10 mouse cellular contexts compared by ENCODE assay signal in genomic region chr9:75437653-75438385, GRCm38 (mm10). TPM values are rescaled to one million over a fixed set of nuclear protein-coding genes. Genes with fewer than 3 reads are reported as not detected.
DNase-seq lines count a peak whose midpoint lies in the region; ATAC-seq and TF ChIP-seq lines count a peak whose summit lies in the region.
"Had no signal": no experiment of that assay in that cellular context is flagged by ENCODE, and none has a peak within 500 bp of the region (broad histone marks: within the 10 kb centered on the region; RNA-seq: fewer than 3 reads in every experiment).

No protein-coding gene starts in this region.

- TF ChIP-seq CTCF in liver, adult 2 months (IDR thresholded peaks at IDR 0.05; ENCODE audit: low read depth, low read length), result peak; percentile 15; the same call in 1 of the 2 replicates
- peak; percentile 54 for TF ChIP-seq CTCF in midbrain, postnatal 0 days (IDR thresholded peaks at IDR 0.05)

- peak; percentile 47 to 64 for DNase-seq in cerebellum, postnatal 10 days
- DNase-seq in cerebellum, adult 11 months, result no peak
- peak; percentile 64 for DNase-seq in liver, adult 2 months (ENCODE audit: extremely low read depth, low read depth, low spot score)
- no peak for DNase-seq in liver, embryonic 11.5 days (ENCODE audit: low spot score)
- DNase-seq in c-Kit-positive CD71-positive TER-119-positive erythroid progenitor cells, embryonic 14.5 days (ENCODE audit: low spot score), result peak; percentile 53
- DNase-seq in midbrain, postnatal 0 days (ENCODE audit: low spot score), result no peak
- DNase-seq in gastrocnemius, postnatal 4 days (ENCODE audit: low spot score in 2 of 2), result no peak

- no peak overlapping the region for H3K27ac ChIP-seq in liver, adult 2 months (replicated peaks; ENCODE audit: insufficient read depth, low read depth, low read length)
- H3K27ac ChIP-seq in liver, embryonic 11.5 days (ENCODE audit: low read depth, low read length), result no peak overlapping the region
- no peak overlapping the region for H3K27ac ChIP-seq in midbrain, postnatal 0 days (ENCODE audit: low read depth, low read length)
- H3K27ac ChIP-seq: hindbrain, embryonic 15.5 days; midbrain, embryonic 12.5 days had no signal

- no peak for TF ChIP-seq POLR2A in liver, adult 2 months (IDR thresholded peaks at IDR 0.05; ENCODE audit: extremely low read depth, insufficient read depth, low read length)

- no peak overlapping the region for H3K4me2 ChIP-seq in liver, embryonic 11.5 days
- H3K4me2 ChIP-seq in midbrain, postnatal 0 days (ENCODE audit: low read depth, low read length, poor library complexity, severe bottlenecking), result no peak overlapping the region
- H3K4me2 ChIP-seq: hindbrain, embryonic 15.5 days; midbrain, embryonic 12.5 days had no signal

- H3K4me1 ChIP-seq in liver, adult 2 months (ENCODE audit: control insufficient read depth, insufficient read depth, low read length), result peaks cover 6% of the 10 kb centered on the region
- peaks cover 6% of the 10 kb centered on the region for H3K4me1 ChIP-seq in liver, embryonic 11.5 days (replicated peaks; ENCODE audit: control insufficient read depth, insufficient read depth, low read length)
- peaks cover 5% of the 10 kb centered on the region; the same call in 1 of the 2 replicates for H3K4me1 ChIP-seq in midbrain, postnatal 0 days (ENCODE audit: insufficient read depth, low read length)

- no peaks in the 10 kb centered on the region for H3K9me3 ChIP-seq in liver, embryonic 11.5 days (ENCODE audit: control insufficient read depth, low read length)
- H3K9me3 ChIP-seq in midbrain, postnatal 0 days (ENCODE audit: low read length), result no peaks in the 10 kb centered on the region
- H3K9me3 ChIP-seq: hindbrain, embryonic 15.5 days; midbrain, embryonic 12.5 days had no signal

- no peaks in the 10 kb centered on the region for H3K36me3 ChIP-seq in liver, adult 2 months (ENCODE audit: control insufficient read depth, insufficient read depth, low read length)
- no peaks in the 10 kb centered on the region for H3K36me3 ChIP-seq in liver, embryonic 11.5 days (ENCODE audit: control insufficient read depth, insufficient read depth, low read length)
- H3K36me3 ChIP-seq in midbrain, postnatal 0 days (ENCODE audit: insufficient read depth, low read length), result no peaks in the 10 kb centered on the region
- H3K36me3 ChIP-seq: hindbrain, embryonic 15.5 days; midbrain, embryonic 12.5 days had no signal

- H3K9ac ChIP-seq in liver, adult 2 months (ENCODE audit: low read depth, low read length), result no peak overlapping the region
- H3K9ac ChIP-seq in liver, embryonic 11.5 days (ENCODE audit: low read depth, low read length), result no peak overlapping the region
- no peak overlapping the region for H3K9ac ChIP-seq in midbrain, postnatal 0 days (replicated peaks; ENCODE audit: low read length, poor library complexity, severe bottlenecking)
- H3K9ac ChIP-seq: hindbrain, embryonic 15.5 days; midbrain, embryonic 12.5 days had no signal

- H3K79me2 ChIP-seq in liver, adult 2 months (ENCODE audit: control insufficient read depth, insufficient read depth, low read length), result peaks cover 11% of the 10 kb centered on the region; the same call in 1 of the 2 replicates

- ATAC-seq in liver, embryonic 11.5 days (replicated peaks; ENCODE audit: low FRiP score), result no peak
- no peak for ATAC-seq in midbrain, postnatal 0 days (ENCODE audit: low FRiP score)
- ATAC-seq in megakaryocyte, adult 5-6 weeks (ENCODE audit: poor library complexity, severe bottlenecking), result no peak

- no peak overlapping the region for H3K4me3 ChIP-seq in liver, adult 2 months (ENCODE audit: insufficient read depth, low read depth, low read length)
- no peak overlapping the region for H3K4me3 ChIP-seq in liver, embryonic 11.5 days (ENCODE audit: low read depth, low read length)
- no peak overlapping the region for H3K4me3 ChIP-seq in midbrain, postnatal 0 days (ENCODE audit: low read depth, low read length)
- H3K4me3 ChIP-seq: hindbrain, embryonic 15.5 days; midbrain, embryonic 12.5 days had no signal

- no peaks in the 10 kb centered on the region for H3K27me3 ChIP-seq in liver, adult 2 months (ENCODE audit: control insufficient read depth, insufficient read depth, low read length)
- H3K27me3 ChIP-seq in liver, embryonic 11.5 days (replicated peaks; ENCODE audit: control insufficient read depth, insufficient read depth, low read length), result no peaks in the 10 kb centered on the region
- no peaks in the 10 kb centered on the region for H3K27me3 ChIP-seq in midbrain, postnatal 0 days (ENCODE audit: insufficient read depth, low read length)
- H3K27me3 ChIP-seq: hindbrain, embryonic 15.5 days; midbrain, embryonic 12.5 days had no signal

- 52% methylated on average over 6 of the region's 6 CpGs for WGBS in liver, adult 2 months
- WGBS in liver, embryonic 11.5 days, result 33% methylated on average over 6 of the region's 6 CpGs
- 35% methylated on average over 6 of the region's 6 CpGs for WGBS in midbrain, postnatal 0 days

RNA-seq across cellular contexts. Expression of gene Leo1, which starts 3.5 kb away (rescaled TPM):
- total RNA-seq in liver, adult 2 months (2014; rRNA removed), result 5.2 and 6.3 TPM in 2 replicates
- 2.1 and 3.1 TPM in 2 replicates for polyA plus RNA-seq in liver, adult 2 months (2012; rRNA removed)
- polyA plus RNA-seq in liver, embryonic 11.5 days (2014; fragmentation: Nextera tagmentation; extraction: Ambion mirVana), result 39.0 and 39.4 TPM in 2 replicates
- 27.7 and 27.8 TPM in 2 replicates for total RNA-seq in midbrain, postnatal 0 days (2014; rRNA removed)
- polyA plus RNA-seq in midbrain, postnatal 0 days (2015; fragmentation: Nextera tagmentation; extraction: Ambion mirVana), result 43.0 and 45.0 TPM in 2 replicates
- 12.5 and 16.3 TPM in 2 replicates for total RNA-seq in megakaryocyte, adult 5-6 weeks (2015)
- total RNA-seq in megakaryocyte, adult 5-6 weeks (2017), result 32.5 and 35.6 TPM in 2 replicates
- total RNA-seq in gastrocnemius, postnatal 4 days (2021), result 10 to 100 TPM; 27.4 to 31.6 TPM

RNA-seq across cellular contexts. Expression of gene Mapk6, which starts 28.0 kb away (rescaled TPM):
- total RNA-seq in liver, adult 2 months (2014; rRNA removed), result 21.1 and 21.2 TPM in 2 replicates
- 10.0 and 11.1 TPM in 2 replicates for polyA plus RNA-seq in liver, adult 2 months (2012; rRNA removed)
- 61.0 and 64.4 TPM in 2 replicates for polyA plus RNA-seq in liver, embryonic 11.5 days (2014; fragmentation: Nextera tagmentation; extraction: Ambion mirVana)
- total RNA-seq in midbrain, postnatal 0 days (2014; rRNA removed), result 164 and 181 TPM in 2 replicates
- polyA plus RNA-seq in midbrain, postnatal 0 days (2015; fragmentation: Nextera tagmentation; extraction: Ambion mirVana), result 103 and 109 TPM in 2 replicates
- 36.0 and 39.6 TPM in 2 replicates for total RNA-seq in megakaryocyte, adult 5-6 weeks (2015)
- 26.6 and 29.3 TPM in 2 replicates for total RNA-seq in megakaryocyte, adult 5-6 weeks (2017)
- 10 to 100 TPM; 49.1 to 51.6 TPM for total RNA-seq in gastrocnemius, postnatal 4 days (2021)

Comparison
In these comparisons a context has a peak if more than half of its experiments do, and no peak if none do; other contexts are left out.
1. DNase-seq: peak in cerebellum, postnatal 10 days (2 of 2), liver, adult 2 months (single experiment) and c-Kit-positive CD71-positive TER-119-positive erythroid progenitor cells, embryonic 14.5 days (single experiment); none in cerebellum, adult 11 months (single experiment), liver, embryonic 11.5 days (single experiment), midbrain, postnatal 0 days (single experiment) and gastrocnemius, postnatal 4 days (0 of 2).